Mouse (Mus musculus) myocyte (in vitro differentiated cells): ENCODE results near the gene Gm49373.

Experiments
- CEBPB ChIP-seq: IDR thresholded peaks from 2 replicates; pipeline ENCODE4 v1.6.1; 2011; ENCODE audit warnings: mild to moderate bottlenecking, moderate library complexity; ENCODE audit not compliant: poor library complexity, insufficient read depth, severe bottlenecking
- E2F4 ChIP-seq: IDR thresholded peaks from one replicate; pipeline ENCODE4 v1.6.1; 2011; ENCODE audit warnings: mild to moderate bottlenecking, control low read depth, moderate library complexity; ENCODE audit not compliant: insufficient read depth
- MAX ChIP-seq: IDR thresholded peaks from one replicate; pipeline ENCODE4 v1.6.1; 2011; ENCODE audit warnings: low read depth, mild to moderate bottlenecking, control low read depth
- MYOD1 ChIP-seq, 3 experiments: IDR thresholded peaks; one replicate each; pipeline ENCODE4 v1.6.1; 2011; ENCODE audit warnings: control low read depth in 2 of 3, low read depth in 2 of 3, mild to moderate bottlenecking in 2 of 3, moderate library complexity in 1 of 3; ENCODE audit not compliant: insufficient read length in 2 of 3, control insufficient read depth in 1 of 3
- MYOG ChIP-seq, 3 experiments: IDR thresholded peaks; one replicate each; pipeline ENCODE4 v1.6.1; 2011; ENCODE audit warnings: control low read depth in 2 of 3, low read depth in 2 of 3, mild to moderate bottlenecking in 2 of 3; ENCODE audit not compliant: insufficient read length in 2 of 3, control insufficient read depth in 1 of 3, insufficient read depth in 1 of 3
- POLR2A ChIP-seq: IDR thresholded peaks from one replicate; pipeline ENCODE4 v1.6.1; 2011; ENCODE audit warnings: low read depth, mild to moderate bottlenecking, control low read depth, moderate library complexity; ENCODE audit not compliant: insufficient read length
- POLR2AphosphoS2 ChIP-seq: IDR thresholded peaks from one replicate; pipeline ENCODE4 v1.6.1; 2011; ENCODE audit warnings: low read depth, control low read depth; ENCODE audit not compliant: insufficient read length
- SRF ChIP-seq: IDR thresholded peaks from one replicate; pipeline ENCODE4 v1.6.1; 2011; ENCODE audit warnings: low read depth; ENCODE audit not compliant: control insufficient read depth, insufficient read length
- TCF12 ChIP-seq: IDR thresholded peaks from one replicate; pipeline ENCODE4 v1.6.1; 2011; ENCODE audit warnings: mild to moderate bottlenecking, control low read depth; ENCODE audit not compliant: poor library complexity, insufficient read depth, severe bottlenecking
- TCF3 ChIP-seq: IDR thresholded peaks from one replicate; pipeline ENCODE4 v1.6.1; 2011; ENCODE audit warnings: low read depth, control low read depth; ENCODE audit not compliant: insufficient read length
- USF1 ChIP-seq: IDR thresholded peaks from one replicate; pipeline ENCODE4 v1.6.1; 2011; ENCODE audit warnings: low read depth, mild to moderate bottlenecking, control low read depth, moderate library complexity

DNA sequence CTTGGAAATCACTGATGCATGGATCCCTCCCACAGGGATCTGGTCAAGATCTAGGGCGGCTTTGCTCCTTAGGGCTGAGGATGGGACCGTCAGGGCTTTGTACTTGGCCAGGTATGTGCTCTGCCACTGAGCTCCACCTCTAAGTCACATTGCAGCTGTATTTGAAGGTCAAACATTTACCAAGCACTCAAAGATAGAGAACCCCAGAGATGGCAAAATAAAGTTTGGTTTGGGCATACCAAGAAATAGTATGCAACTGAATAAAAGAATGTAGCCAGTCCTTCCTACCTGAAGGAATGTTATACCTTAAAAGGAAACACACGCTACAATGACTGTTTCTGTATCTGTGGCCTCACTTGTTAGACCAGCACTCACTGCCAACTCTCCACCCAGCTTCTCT is 51.5 kb downstream of the Gm49373 start:
- no peak for TF ChIP-seq POLR2A
- TF ChIP-seq CEBPB = no peak
- TF ChIP-seq MYOG (IDR thresholded peaks at IDR 0.05; ENCODE audit: control insufficient read depth in 1 of 3, insufficient read depth in 1 of 3, insufficient read length in 2 of 3, low read depth in 2 of 3) = no peak
- no peak for TF ChIP-seq MYOD1 (IDR thresholded peaks at IDR 0.05; ENCODE audit: control insufficient read depth in 1 of 3, insufficient read length in 2 of 3, low read depth in 2 of 3)
- TF ChIP-seq TCF3 = no peak
- no peak for TF ChIP-seq USF1
- no peak for TF ChIP-seq POLR2AphosphoS2
- TF ChIP-seq MAX = no peak
- no peak for TF ChIP-seq TCF12
- TF ChIP-seq E2F4 = no peak
- no peak for TF ChIP-seq SRF
